Mouse (Mus musculus): ENCODE measurements around the gene Tmem156. TPM values are rescaled to one million over a fixed set of nuclear protein-coding genes. Genes with fewer than 3 reads are reported as not detected.

Tmem156 gene
- polyA plus RNA-seq, 1 experiment from 2014 or later = not detected

DNA sequence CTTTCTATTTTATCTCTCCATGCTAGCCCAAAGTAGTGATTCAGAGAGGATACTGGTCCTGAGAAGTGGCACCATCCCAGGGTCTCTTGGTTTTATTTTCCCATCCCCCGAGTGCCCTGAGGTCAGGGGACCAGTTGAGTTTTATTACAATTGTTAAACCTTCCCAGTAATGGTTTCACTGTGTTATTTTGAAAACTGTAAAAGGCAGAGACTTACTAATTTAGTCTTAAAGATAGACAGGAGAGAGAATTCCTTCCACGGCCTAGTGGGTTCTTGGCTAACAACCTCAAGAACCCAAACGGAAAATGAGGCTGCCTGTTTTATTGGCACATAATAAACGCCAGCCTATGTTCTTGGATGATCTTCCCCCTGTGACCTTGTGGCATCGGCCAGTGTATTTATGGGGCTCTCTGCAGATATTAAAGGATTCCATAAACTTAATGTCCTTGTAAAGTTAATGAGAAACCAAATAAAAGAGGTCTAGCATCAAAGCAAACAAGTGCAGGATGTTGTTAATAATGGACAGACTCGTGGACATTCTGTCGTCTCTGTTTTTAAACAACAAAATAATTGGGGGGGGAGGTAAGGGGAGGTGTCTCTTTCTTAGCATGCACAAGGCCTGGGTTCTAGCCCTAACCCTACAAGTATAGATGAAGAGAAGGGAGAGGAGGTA lies 79.9 kb downstream of the Tmem156 start:
- Histone ChIP-seq H3K4me2 (replicated peaks) (no peak overlapping the region), H3K4me3 (replicated peaks) (no peak overlapping the region), H3K4me1 (replicated peaks) (no peaks in the 10 kb centered on the region), H3K27ac (no peak overlapping the region), H3K36me3 (no peaks in the 10 kb centered on the region), H3K27me3 (no peaks in the 10 kb centered on the region), H3K9me3 (no peaks in the 10 kb centered on the region), H3K9ac (replicated peaks) (no peak overlapping the region)
- 88% methylated on average over 7 of the region's 7 CpGs for WGBS
- no peak for ATAC-seq

DNA sequence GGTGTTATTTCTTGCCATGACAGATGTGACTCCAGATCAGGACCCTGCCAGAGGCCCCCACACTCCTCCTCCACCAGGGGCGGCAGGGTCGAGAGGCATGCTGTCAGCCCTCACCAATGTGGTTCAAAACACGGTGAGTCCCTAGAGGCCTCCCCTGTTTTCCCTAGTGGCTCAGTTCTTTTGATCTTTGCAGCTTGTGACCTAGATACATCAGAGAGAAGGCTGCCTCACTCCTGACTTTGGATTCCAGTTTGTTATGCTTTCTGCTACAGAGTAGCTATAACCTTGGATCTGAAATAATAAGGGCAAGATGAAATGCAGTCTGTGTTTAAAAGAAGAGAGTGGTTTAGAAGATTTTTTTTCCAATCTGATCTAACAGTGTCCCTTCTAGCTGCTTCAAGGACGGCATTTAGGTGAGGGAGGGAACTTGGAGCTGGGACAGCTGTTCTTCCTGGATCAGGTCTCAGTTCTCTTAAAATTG lies 85.9 kb downstream of the Tmem156 start:
- H3K9me3 ChIP-seq = no peaks in the 10 kb centered on the region
- no peak overlapping the region for H3K4me3 ChIP-seq (replicated peaks)
- peaks cover 6% of the 10 kb centered on the region; the same call in 1 of the 2 replicates for H3K4me1 ChIP-seq (replicated peaks)
- H3K36me3 ChIP-seq = no peaks in the 10 kb centered on the region
- no peaks in the 10 kb centered on the region for H3K27me3 ChIP-seq
- no peak overlapping the region for H3K9ac ChIP-seq (replicated peaks)
- H3K4me2 ChIP-seq (replicated peaks) = no peak overlapping the region
- peak; percentile 49; the same call in 1 of the 2 replicates for ATAC-seq
- peak overlapping the region; percentile 27; the same call in 1 of the 2 replicates for H3K27ac ChIP-seq
- 38% methylated on average over 4 of the region's 4 CpGs for WGBS

DNA sequence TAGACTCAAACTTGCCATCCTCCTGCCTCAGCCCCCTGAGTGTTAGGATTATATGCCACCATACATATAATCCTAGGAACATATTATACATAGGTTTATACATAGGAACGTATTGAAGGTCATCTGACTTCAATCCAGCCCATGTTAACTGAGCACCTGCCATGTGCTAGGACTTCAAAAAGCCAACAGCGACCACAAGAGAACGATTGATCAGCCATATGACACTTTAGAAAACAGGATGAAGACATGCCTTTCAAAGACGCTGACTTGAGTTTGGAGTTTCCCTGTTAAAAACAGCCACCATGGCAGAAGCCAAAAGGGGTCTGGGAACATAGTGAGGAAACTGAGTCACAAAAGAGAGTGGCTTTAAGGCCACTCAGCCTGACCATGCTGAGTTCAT lies 86.7 kb downstream of the Tmem156 start:
- Histone ChIP-seq H3K9ac (replicated peaks) (no peak overlapping the region), H3K4me2 (replicated peaks) (no peak overlapping the region), H3K27me3 (no peaks in the 10 kb centered on the region), H3K36me3 (no peaks in the 10 kb centered on the region), H3K4me3 (replicated peaks) (no peak overlapping the region), H3K4me1 (replicated peaks) (peaks cover 6% of the 10 kb centered on the region; the same call in 1 of the 2 replicates), H3K9me3 (no peaks in the 10 kb centered on the region), H3K27ac (0 out of 2 replicates have a peak overlapping the region, but pooled peaks have one; percentile 27)
- 90% methylated on average over 4 of the region's 4 CpGs for WGBS
- no peak for ATAC-seq

Other genes with a start within 250 kb of the Tmem156 start
- 0.21 and 0.30 TPM in 2 replicates for gene Tlr1, start 158.6 kb downstream of the Tmem156 start, polyA plus RNA-seq (2015; fragmentation: Nextera tagmentation; extraction: Ambion mirVana)
- gene Tlr6, start 132.0 kb downstream of the Tmem156 start, polyA plus RNA-seq (2015; fragmentation: Nextera tagmentation; extraction: Ambion mirVana) = 0.17 and 0.22 TPM in 2 replicates
- gene Fam114a1, start 122.1 kb downstream of the Tmem156 start, polyA plus RNA-seq (2015; fragmentation: Nextera tagmentation; extraction: Ambion mirVana) = 6.1 and 6.8 TPM in 2 replicates
- gene Klhl5, start 15.4 kb upstream of the Tmem156 start, polyA plus RNA-seq (2015; fragmentation: Nextera tagmentation; extraction: Ambion mirVana) = 42.3 and 46.7 TPM in 2 replicates
- gene Wdr19, start 107.6 kb upstream of the Tmem156 start, polyA plus RNA-seq (2015; fragmentation: Nextera tagmentation; extraction: Ambion mirVana) = 13.4 and 13.8 TPM in 2 replicates
- 35.4 and 42.8 TPM in 2 replicates for gene Rfc1, start 243.5 kb upstream of the Tmem156 start, polyA plus RNA-seq (2015; fragmentation: Nextera tagmentation; extraction: Ambion mirVana)